21 mouse cellular contexts compared by ENCODE assay signal in genomic region chr5:136191870-136192269, GRCm38 (mm10). TPM values are rescaled to one million over a fixed set of nuclear protein-coding genes. Genes with fewer than 3 reads are reported as not detected.
DNase-seq lines count a peak whose midpoint lies in the region; TF ChIP-seq lines count a peak whose summit lies in the region.
"Had no signal": no experiment of that assay in that cellular context is flagged by ENCODE, and none has a peak within 500 bp of the region (broad histone marks: within the 10 kb centered on the region; RNA-seq: fewer than 3 reads in every experiment).

No protein-coding gene starts in this region.

- DNase-seq in gastrocnemius, adult 2 months = no peak
- no peak for DNase-seq in gastrocnemius, postnatal 14 days
- no peak for DNase-seq in left cerebral cortex, adult 2 months (ENCODE audit: extremely low spot score in 1 of 2, low spot score in 2 of 2)
- DNase-seq in left cerebral cortex, adult 8-10 months (ENCODE audit: low spot score in 2 of 2) = no peak
- peak; percentile 17 for DNase-seq in retina, postnatal 1 day
- no peak for DNase-seq in retina, embryonic 14.5 days (ENCODE audit: low spot score)
- DNase-seq in cerebellum, adult 11-12 months = no peak
- DNase-seq in cerebellum, postnatal 25 days = no peak
- DNase-seq: adrenal gland, adult 8-10 months; cerebellum, adult 2 months; gastrocnemius, postnatal 25 days; heart, postnatal 36 days; kidney, postnatal 4 days; lung, adult 2 months; lung, postnatal 36 days; thymus, adult 2 months had no signal

- 0 out of 2 replicates have a peak, but pooled peaks have one; percentile 1 for TF ChIP-seq CTCF in gastrocnemius, adult 2 months (IDR thresholded peaks at IDR 0.05)
- TF ChIP-seq CTCF in left cerebral cortex, adult 2 months (IDR thresholded peaks at IDR 0.05) = peak; percentile 30; the same call in 1 of the 2 replicates

- no peak overlapping the region for H3K4me3 ChIP-seq in gastrocnemius, adult 2 months
- H3K4me3 ChIP-seq in left cerebral cortex, adult 2 months = no peak overlapping the region
- H3K4me3 ChIP-seq: forebrain, embryonic 10.5 days; heart, embryonic 15.5 days; limb, embryonic 10.5 days; neural tube, embryonic 15.5 days had no signal

- intact Hi-C loops in gastrocnemius, adult 2 months (cut with DNase I) = no loop called here
- intact Hi-C loops in gastrocnemius, postnatal 14 days (cut with DNase I; ENCODE audit: low total_unique reads) = no loop called here
- intact Hi-C loops in left cerebral cortex, adult 2 months (cut with DNase I) = no loop called here

- no peak overlapping the region for H3K27ac ChIP-seq in gastrocnemius, adult 2 months
- H3K27ac ChIP-seq in left cerebral cortex, adult 2 months = no peak overlapping the region
- H3K27ac ChIP-seq: forebrain, embryonic 10.5 days; heart, embryonic 15.5 days; hindbrain, embryonic 14.5 days; limb, embryonic 10.5 days; neural tube, embryonic 15.5 days had no signal

RNA-seq across cellular contexts. Expression of gene Prkrip1, which starts 6.9 kb away (rescaled TPM):
- 10 to 100 TPM; 20.3 to 23.6 TPM for total RNA-seq in gastrocnemius, adult 2 months (2021)
- total RNA-seq in gastrocnemius, postnatal 14 days (2021) = 10 to 100 TPM; 24.2 to 25.1 TPM
- total RNA-seq in left cerebral cortex, adult 2 months (2021) = 10 to 100 TPM; 34.7 to 37.7 TPM
- total RNA-seq in left cerebral cortex, adult 8-10 months (2022) = 10 to 100 TPM; 25.2 to 36.0 (median 26.9) TPM

RNA-seq across cellular contexts. Expression of gene Orai2, which starts 21.4 kb away (rescaled TPM):
- under 1 TPM; 0.43 to 0.75 TPM for total RNA-seq in gastrocnemius, adult 2 months (2021)
- total RNA-seq in gastrocnemius, postnatal 14 days (2021) = 1 to 10 TPM; 2.7 to 3.2 TPM
- total RNA-seq in left cerebral cortex, adult 2 months (2021) = 10 to 100 TPM; 46.7 to 48.8 TPM
- 10 to 100 TPM; 46.5 to 53.3 (median 49.2) TPM for total RNA-seq in left cerebral cortex, adult 8-10 months (2022)

RNA-seq across cellular contexts. Expression of gene Sh2b2, which starts 54.5 kb away (rescaled TPM):
- total RNA-seq in gastrocnemius, adult 2 months (2021) = 1 to 10 TPM; 2.4 to 3.0 TPM
- total RNA-seq in gastrocnemius, postnatal 14 days (2021) = 1 to 10 TPM; 4.6 to 8.0 TPM
- total RNA-seq in left cerebral cortex, adult 2 months (2021) = 1 to 10 TPM; 7.4 to 9.4 TPM
- total RNA-seq in left cerebral cortex, adult 8-10 months (2022) = 1 to 10 TPM; 5.3 to 7.5 (median 6.7) TPM

RNA-seq across cellular contexts. Expression of gene Alkbh4, which starts 55.9 kb away (rescaled TPM):
- total RNA-seq in gastrocnemius, adult 2 months (2021) = 1 to 10 TPM; 4.4 to 5.7 TPM
- 1 to 10 TPM; 4.4 to 5.1 TPM for total RNA-seq in gastrocnemius, postnatal 14 days (2021)
- 1 to 10 TPM; 8.5 to 9.6 TPM for total RNA-seq in left cerebral cortex, adult 2 months (2021)
- 10 to 100 TPM in 2 of 4 experiments, 1 to 10 TPM in 2; 8.5 to 12.2 (median 9.9) TPM for total RNA-seq in left cerebral cortex, adult 8-10 months (2022)

RNA-seq across cellular contexts. Expression of gene Lrwd1, which starts 56.0 kb away (rescaled TPM):
- total RNA-seq in gastrocnemius, adult 2 months (2021) = 1 to 10 TPM; 4.6 to 5.5 TPM
- 1 to 10 TPM; 4.0 to 4.3 TPM for total RNA-seq in gastrocnemius, postnatal 14 days (2021)
- 10 to 100 TPM; 14.8 to 15.2 TPM for total RNA-seq in left cerebral cortex, adult 2 months (2021)
- total RNA-seq in left cerebral cortex, adult 8-10 months (2022) = 10 to 100 TPM; 11.6 to 14.9 (median 13.4) TPM

Comparison
In these comparisons a context has a peak if more than half of its experiments do, and no peak if none do; other contexts are left out.
1. RNA of gene Orai2, which starts 21.4 kb away (total RNA-seq): 46.5 to 53.3 TPM in left cerebral cortex, adult 8-10 months and 46.7 to 48.8 TPM in left cerebral cortex, adult 2 months; 2.7 to 3.2 TPM in gastrocnemius, postnatal 14 days and 0.43 to 0.75 TPM in gastrocnemius, adult 2 months; every median in the first group is over 10 times any median in the second.